Mouse (Mus musculus): ENCODE results near the gene Nup62. TPM values are rescaled to one million over a fixed set of nuclear protein-coding genes. Genes with fewer than 3 reads are reported as not detected.
A peak's percentile ranks its signal among the peaks of the same experiment; 100 is the strongest.

Gene Nup62
- total RNA-seq, 2 experiments from 2014 or later, result 48.5 to 52.7 TPM

GRCm38 (mm10) chr7:44847772-44848171 lies 31.9 kb downstream of the Nup62 start:
- DNase-seq (ENCODE audit: low spot score in 2 of 2), result no peak

GRCm38 (mm10) chr7:44848561-44849415 lies 32.9 kb downstream of the Nup62 start, which contains the start of the genes Akt1s1 and Tbc1d17:
Gene Akt1s1, plus strand, starts transcription at chr7:44848991.
Gene Tbc1d17, minus strand, starts transcription at chr7:44849079.
- peak; percentile 93 to 94 for DNase-seq (ENCODE audit: low spot score in 2 of 2)

GRCm38 (mm10) chr7:44849416-44850111 lies 33.7 kb downstream of the Nup62 start:
- DNase-seq (ENCODE audit: low spot score in 2 of 2), result peak; percentile 82 to 83

GRCm38 (mm10) chr7:44850146-44850545 lies 34.3 kb downstream of the Nup62 start:
- DNase-seq (ENCODE audit: low spot score in 2 of 2), result peak; percentile 74 to 77

- no peak for DNase-seq (ENCODE audit: low spot score in 2 of 2)
Observed at GRCm38 (mm10) chr7:44850789-44851624, 35.1 kb downstream of the Nup62 start.

- no peak for DNase-seq (ENCODE audit: low spot score in 2 of 2)
Observed at GRCm38 (mm10) chr7:44851625-44852234, 35.8 kb downstream of the Nup62 start.

- no peak for DNase-seq (ENCODE audit: low spot score in 2 of 2)
Observed at GRCm38 (mm10) chr7:44852259-44853027, 36.6 kb downstream of the Nup62 start.

- no peak for DNase-seq (ENCODE audit: low spot score in 2 of 2)
Observed at GRCm38 (mm10) chr7:44853065-44853464, 37.2 kb downstream of the Nup62 start.

- DNase-seq (ENCODE audit: low spot score in 2 of 2), result no peak
Observed at GRCm38 (mm10) chr7:44853596-44854355, 37.9 kb downstream of the Nup62 start.

- peak; percentile 84 to 85 for DNase-seq (ENCODE audit: low spot score in 2 of 2)
Observed at GRCm38 (mm10) chr7:44854356-44855031, 38.6 kb downstream of the Nup62 start.

GRCm38 (mm10) chr7:44855036-44855435 lies 39.1 kb downstream of the Nup62 start:
- no peak for DNase-seq (ENCODE audit: low spot score in 2 of 2)

GRCm38 (mm10) chr7:44856265-44856916 lies 40.5 kb downstream of the Nup62 start:
- DNase-seq (ENCODE audit: low spot score in 2 of 2), result no peak

GRCm38 (mm10) chr7:44857042-44857552 lies 41.2 kb downstream of the Nup62 start, which contains the start of gene Pnkp:
Gene Pnkp, plus strand, starts transcription at chr7:44857139.
- DNase-seq (ENCODE audit: low spot score in 2 of 2), result peak; percentile 78 to 81

GRCm38 (mm10) chr7:44857905-44858304 lies 42.0 kb downstream of the Nup62 start:
- DNase-seq (ENCODE audit: low spot score in 2 of 2), result no peak

- DNase-seq (ENCODE audit: low spot score in 2 of 2), result no peak
Observed at GRCm38 (mm10) chr7:44859896-44860295, 44.0 kb downstream of the Nup62 start.

- DNase-seq (ENCODE audit: low spot score in 2 of 2), result peak; percentile 69 to 75
Observed at GRCm38 (mm10) chr7:44860576-44861428, 44.9 kb downstream of the Nup62 start.

GRCm38 (mm10) chr7:44861429-44861816 lies 45.5 kb downstream of the Nup62 start:
- no peak for DNase-seq (ENCODE audit: low spot score in 2 of 2)

Data from adrenal gland, adult 18-20 months (tissue).